Mouse (Mus musculus): ENCODE measurements around the gene Tyk2.

Tyk2 gene

GRCm38 (mm10) chr9:21131059-21131956 lies at the start of gene Tyk2:
Gene Tyk2 (minus strand): TSS chr9:21131243.
- TF ChIP-seq GATA4 (IDR thresholded peaks at IDR 0.05; ENCODE audit: insufficient replicate concordance, low read length) = no peak

DNA sequence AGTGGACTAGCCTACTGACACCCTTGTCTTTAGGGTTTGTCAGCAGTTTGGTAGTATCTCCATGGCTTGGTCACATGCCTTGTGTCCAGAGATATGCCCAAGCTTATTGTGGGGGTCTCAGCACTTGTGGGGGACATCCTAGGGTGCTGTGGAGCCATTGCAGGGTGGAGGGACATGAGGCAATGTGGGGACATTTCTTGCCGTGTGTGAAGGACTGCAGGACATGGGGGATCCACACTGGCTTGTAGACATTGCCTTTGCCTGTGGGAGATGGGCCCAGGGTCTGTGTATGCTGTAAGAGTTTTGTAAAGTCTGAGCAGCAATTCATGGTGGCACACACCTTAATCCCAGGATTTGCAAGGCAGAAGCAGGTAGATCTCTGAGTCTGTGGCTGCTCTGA lies 49.8 kb upstream of the Tyk2 start:
- TF ChIP-seq GATA4 (IDR thresholded peaks at IDR 0.05; ENCODE audit: insufficient replicate concordance, low read length) = no peak

DNA sequence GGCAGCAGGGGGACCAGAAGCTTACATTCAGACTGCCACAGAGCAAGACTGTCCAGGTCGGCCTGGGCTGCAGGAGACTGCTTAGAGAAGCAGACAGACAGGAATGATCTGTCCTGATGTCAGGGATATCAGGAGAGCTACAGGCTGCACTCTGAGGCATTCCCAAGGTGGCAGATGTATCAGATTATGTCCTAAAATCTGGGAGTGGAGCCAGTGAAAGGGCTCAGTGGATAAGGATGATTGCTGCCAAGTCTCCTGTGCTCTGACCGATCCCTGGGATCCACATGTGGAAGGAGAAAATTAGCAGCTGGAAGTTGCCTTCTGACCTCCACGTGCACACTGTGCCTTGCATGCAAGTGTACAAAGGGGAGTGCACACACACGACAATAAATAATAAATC lies 49.4 kb upstream of the Tyk2 start:
- no peak for TF ChIP-seq GATA4 (IDR thresholded peaks at IDR 0.05; ENCODE audit: insufficient replicate concordance, low read length)

DNA sequence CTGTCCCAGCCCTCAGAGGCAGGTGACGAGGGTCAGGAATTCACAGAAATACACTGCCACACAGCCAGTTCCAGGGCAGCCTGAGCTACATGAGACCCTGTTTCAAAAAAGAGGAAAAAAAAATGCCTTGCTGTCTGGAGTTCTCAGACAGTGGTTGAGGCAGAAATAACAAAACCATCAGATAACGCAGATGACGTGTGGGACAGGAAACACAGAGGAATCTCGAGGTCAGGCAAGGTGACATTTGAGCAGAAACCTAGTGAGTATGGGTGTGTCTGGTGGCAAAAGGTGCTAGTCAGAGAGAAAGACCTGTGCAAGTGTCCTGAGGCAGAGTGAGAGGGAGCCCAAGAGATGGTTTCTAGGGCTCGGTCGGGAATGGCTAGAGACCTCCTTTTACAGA lies 41.3 kb upstream of the Tyk2 start:
- no peak for TF ChIP-seq GATA4 (IDR thresholded peaks at IDR 0.05; ENCODE audit: insufficient replicate concordance, low read length)

- TF ChIP-seq GATA4 (IDR thresholded peaks at IDR 0.05; ENCODE audit: insufficient replicate concordance, low read length) = no peak
Observed at GRCm38 (mm10) chr9:21169157-21169556, 38.1 kb upstream of the Tyk2 start.

GRCm38 (mm10) chr9:21168161-21169123 lies 37.4 kb upstream of the Tyk2 start:
- TF ChIP-seq GATA4 (IDR thresholded peaks at IDR 0.05; ENCODE audit: insufficient replicate concordance, low read length) = peak; percentile 26; the same call in 1 of the 2 replicates

- no peak for TF ChIP-seq GATA4 (IDR thresholded peaks at IDR 0.05; ENCODE audit: insufficient replicate concordance, low read length)
Observed at GRCm38 (mm10) chr9:21167140-21168097, 36.4 kb upstream of the Tyk2 start.

DNA sequence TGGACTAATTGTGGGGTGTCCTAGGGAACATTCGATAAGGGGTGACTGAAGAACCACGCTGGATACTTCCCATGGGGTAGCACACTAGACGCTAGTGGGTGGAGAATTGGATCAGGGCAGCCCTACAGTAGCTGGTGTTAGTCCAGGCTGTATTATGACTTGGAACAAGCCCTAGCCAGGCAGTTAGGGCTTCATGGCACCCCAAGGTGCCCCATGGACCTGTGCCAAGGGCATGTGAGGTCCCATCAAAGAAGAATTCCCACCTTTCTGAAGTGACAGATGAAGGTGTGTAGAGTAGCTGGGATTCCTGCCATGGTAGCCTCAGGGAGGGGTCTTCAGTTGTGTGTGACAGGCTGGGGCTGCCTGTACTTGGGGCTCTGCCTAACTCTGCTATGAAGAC lies 35.5 kb upstream of the Tyk2 start:
- TF ChIP-seq GATA4 (IDR thresholded peaks at IDR 0.05; ENCODE audit: insufficient replicate concordance, low read length) = no peak

GRCm38 (mm10) chr9:21165952-21166451 lies 35.0 kb upstream of the Tyk2 start:
- TF ChIP-seq GATA4 (IDR thresholded peaks at IDR 0.05; ENCODE audit: insufficient replicate concordance, low read length) = no peak

- no peak for TF ChIP-seq GATA4 (IDR thresholded peaks at IDR 0.05; ENCODE audit: insufficient replicate concordance, low read length)
Observed at GRCm38 (mm10) chr9:21165041-21165951, 34.3 kb upstream of the Tyk2 start, which contains the start of gene Pde4a. Gene Pde4a (plus strand): TSS chr9:21165714.

- no peak for TF ChIP-seq GATA4 (IDR thresholded peaks at IDR 0.05; ENCODE audit: insufficient replicate concordance, low read length)
Observed at GRCm38 (mm10) chr9:21164072-21164471, 33.0 kb upstream of the Tyk2 start.

GRCm38 (mm10) chr9:21163086-21164050 lies 32.3 kb upstream of the Tyk2 start:
- no peak for TF ChIP-seq GATA4 (IDR thresholded peaks at IDR 0.05; ENCODE audit: insufficient replicate concordance, low read length)

Measured in liver, adult (tissue).